Mouse (Mus musculus) lung, adult 2 months (tissue): ENCODE data around the gene Sdf2. TPM values are rescaled to one million over a fixed set of nuclear protein-coding genes. Genes with fewer than 3 reads are reported as not detected.
"Not testable (repeated sequence)": the region's sequence is repeated elsewhere in the genome, so short reads cannot be mapped to it uniquely, and the experiment has no call there.

Source experiments
- DNase-seq: peaks from one replicate; pipeline ENCODE4 v3.0.0; 2022
- H3K4me1 ChIP-seq: fragments of 200-500 bp; 2 replicates; pipeline ENCODE4 v1.6.1; 2011; ENCODE audit warnings: low read length; ENCODE audit not compliant: control insufficient read depth, insufficient read depth
- H3K4me3 ChIP-seq: fragments of 200-500 bp; replicated peaks from 2 replicates; pipeline ENCODE3; 2011; ENCODE audit warnings: low read depth, mild to moderate bottlenecking, control low read depth, low read length; ENCODE audit errors: extremely low read depth
- CTCF ChIP-seq: fragments of 200-500 bp; IDR thresholded peaks from 2 replicates; pipeline ENCODE4 v1.5.1; 2011; ENCODE audit warnings: mild to moderate bottlenecking, low read length, control low read depth; ENCODE audit not compliant: insufficient read depth
- POLR2A ChIP-seq: fragments of 200-500 bp; IDR thresholded peaks from 2 replicates; pipeline ENCODE4 v1.6.1; 2011; ENCODE audit warnings: low read depth, mild to moderate bottlenecking, control low read depth, low read length, borderline replicate concordance; ENCODE audit errors: extremely low read depth
- WGBS: fragments of 180-500 bp; shearing (Covaris S2); methylation state at CpG from one replicate; pipeline ENCODE4 v1.1.7; 2018; 5-methylcytosine and 5-hydroxymethylcytosine counted together
- polyA plus RNA-seq: library from polyadenylated mRNA; depleted of rRNA; stranded (reverse); fragments of >200 nt; gene quantifications from 2 replicates; pipeline ENCODE4 v1.2.3, GENCODE M21; 2012

Gene Sdf2
- polyA plus RNA-seq, 1 experiment: 81.7 TPM

DNA sequence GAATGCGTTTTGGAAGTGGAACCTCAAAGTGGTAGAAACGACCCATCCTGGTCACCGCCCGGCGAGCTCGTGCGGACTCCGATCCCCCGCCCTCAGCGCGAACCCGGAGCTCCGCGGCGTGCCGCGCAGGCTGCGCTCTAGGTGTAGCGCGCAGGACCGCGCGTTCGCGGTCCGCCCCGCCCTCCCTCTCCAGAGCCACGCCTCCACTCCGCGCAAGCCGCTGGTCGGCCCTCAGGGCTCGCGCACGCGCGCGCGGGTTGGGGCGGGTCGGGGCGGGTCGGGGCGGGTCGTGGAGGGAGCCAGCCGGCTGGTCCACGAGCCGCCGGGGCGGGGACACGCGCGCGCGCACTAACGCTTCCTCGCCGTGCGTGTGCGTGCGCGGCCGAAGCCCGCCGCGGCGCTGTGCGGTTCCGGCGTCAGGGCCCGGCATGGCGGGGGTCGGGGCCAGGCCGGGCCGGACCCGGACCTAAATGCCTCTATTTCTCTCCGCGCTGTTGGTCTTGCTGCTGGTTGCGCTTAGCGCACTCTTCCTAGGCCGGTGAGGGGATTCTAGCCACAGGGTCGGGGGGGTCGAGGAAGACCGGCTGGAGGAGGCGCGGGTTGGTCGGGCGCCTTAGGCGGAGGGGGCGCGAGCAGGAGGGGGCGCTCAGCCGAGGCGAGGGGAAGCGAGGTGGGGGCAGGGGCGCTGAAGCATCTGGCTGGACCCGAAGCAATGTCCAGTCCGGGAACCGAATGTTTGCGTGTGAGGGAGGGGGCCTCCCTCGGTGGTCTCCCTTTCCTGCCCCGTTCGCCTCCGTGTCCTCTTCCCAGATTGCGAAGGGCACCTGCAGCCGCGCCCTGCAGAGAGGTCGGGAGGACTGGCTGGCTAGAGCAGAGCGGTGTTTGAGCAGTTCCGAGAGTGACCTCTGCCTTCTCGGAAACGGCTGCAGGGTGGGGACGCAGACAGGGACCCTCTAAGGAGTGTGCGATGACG lies 16.1 kb downstream of the Sdf2 start, which contains the start of gene 2610507B11Rik:
Gene 2610507B11Rik (plus strand): TSS at position 373 of the 973 bp plus-strand sequence.
- TF ChIP-seq CTCF (no peak), POLR2A (peak; percentile 69; the same call in 1 of the 2 replicates)
- H3K4me3 ChIP-seq: peak within 1 kb of the TSS; percentile 93
- H3K4me1 ChIP-seq: no peaks in the 10 kb centered on the region
- peak; percentile 91 for DNase-seq
- WGBS: under 1% methylated on average over 100 of the region's 115 CpGs

DNA sequence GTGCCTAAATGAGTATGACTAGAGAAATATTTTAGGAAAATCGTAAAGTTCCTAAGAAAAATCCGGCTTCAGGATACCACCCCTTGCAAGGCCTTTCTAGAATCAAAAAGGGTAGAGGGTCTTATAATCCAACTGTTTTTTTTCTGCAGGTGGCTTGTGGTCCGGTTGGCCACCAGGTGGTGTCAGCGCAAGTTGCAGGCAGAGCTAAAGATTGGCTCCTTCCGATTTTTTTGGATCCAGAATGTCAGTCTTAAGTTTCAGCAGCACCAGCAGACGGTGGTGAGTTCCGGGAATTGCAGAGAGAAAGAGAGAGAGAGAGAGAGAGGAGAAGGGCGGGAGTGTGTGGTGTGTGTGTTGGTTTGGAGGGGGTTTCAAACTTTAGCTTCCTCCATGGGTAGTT lies 17.0 kb downstream of the Sdf2 start:
- 4% methylated on average over 8 of the region's 8 CpGs for WGBS
- Histone ChIP-seq H3K4me3 (peak overlapping the region; percentile 39), H3K4me1 (no peaks in the 10 kb centered on the region)
- peak; percentile 28 for DNase-seq
- TF ChIP-seq CTCF (peak; percentile 66), POLR2A (no peak)

- Histone ChIP-seq H3K4me3 (no peak overlapping the region), H3K4me1 (no peaks in the 10 kb centered on the region)
- WGBS: 86% methylated on average over 6 of the region's 6 CpGs
- DNase-seq: no peak
- no peak for TF ChIP-seq POLR2A
- no peak for TF ChIP-seq CTCF
Observed at GRCm38 (mm10) chr11:78265571-78265970, 20.0 kb downstream of the Sdf2 start.

- DNase-seq: no peak
- TF ChIP-seq CTCF: no peak
- no peak for TF ChIP-seq POLR2A
- WGBS: 86% methylated on average over 13 of the region's 13 CpGs
- H3K4me1 ChIP-seq: no peaks in the 10 kb centered on the region
- no peak overlapping the region for H3K4me3 ChIP-seq
Observed at GRCm38 (mm10) chr11:78271986-78272385, 26.4 kb downstream of the Sdf2 start.

DNA sequence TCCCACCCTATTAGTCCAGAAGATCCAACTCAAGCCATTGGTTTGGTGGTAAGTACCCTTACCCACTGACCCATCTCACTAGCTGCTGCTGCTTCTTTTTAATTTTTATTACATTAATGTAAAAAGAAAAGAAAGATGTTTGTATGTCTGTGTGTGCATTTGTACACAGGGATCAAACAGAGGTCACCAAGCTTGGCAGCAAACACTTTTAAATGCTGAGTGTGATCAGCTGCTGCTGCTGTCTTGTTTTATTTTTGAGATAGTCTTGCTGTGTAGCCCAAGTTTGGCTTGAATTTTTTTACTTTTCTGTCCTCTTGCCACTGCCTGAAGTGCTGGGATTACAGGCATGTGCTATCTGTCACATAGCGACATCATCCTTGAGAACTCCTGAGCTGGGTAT lies 30.1 kb downstream of the Sdf2 start:
- 92% methylated on average over 1 of the region's 1 CpGs for WGBS

GRCm38 (mm10) chr11:78276169-78276568 lies 30.6 kb downstream of the Sdf2 start:
- not testable (repeated sequence) for H3K4me3 ChIP-seq, H3K4me1 ChIP-seq, DNase-seq
- WGBS: 95% methylated on average over 4 of the region's 4 CpGs

More for the DNA sequence above, 30.1 kb downstream of the Sdf2 start:
- Histone ChIP-seq H3K4me1 (no peaks in the 10 kb centered on the region), H3K4me3 (no peak overlapping the region)
- no peak for DNase-seq
- no peak for TF ChIP-seq CTCF
- TF ChIP-seq POLR2A: no peak

GRCm38 (mm10) chr11:78278853-78279252 lies 33.3 kb downstream of the Sdf2 start:
- H3K4me1 ChIP-seq: no peaks in the 10 kb centered on the region
- H3K4me3 ChIP-seq: no peak overlapping the region
- no peak for TF ChIP-seq CTCF
- WGBS: 75% methylated on average over 7 of the region's 7 CpGs
- no peak for DNase-seq

GRCm38 (mm10) chr11:78279586-78279985 lies 34.0 kb downstream of the Sdf2 start:
- TF ChIP-seq CTCF: no peak
- TF ChIP-seq POLR2A: no peak
- DNase-seq: no peak
- no peak overlapping the region for H3K4me3 ChIP-seq
- H3K4me1 ChIP-seq: no peaks in the 10 kb centered on the region
- 88% methylated on average over 4 of the region's 4 CpGs for WGBS

- WGBS: 83% methylated on average over 7 of the region's 7 CpGs
- DNase-seq: no peak
- Histone ChIP-seq H3K4me1 (no peaks in the 10 kb centered on the region), H3K4me3 (no peak overlapping the region)
- TF ChIP-seq CTCF (no peak), POLR2A (no peak)
Observed at GRCm38 (mm10) chr11:78289146-78289763, 43.7 kb downstream of the Sdf2 start.

DNA sequence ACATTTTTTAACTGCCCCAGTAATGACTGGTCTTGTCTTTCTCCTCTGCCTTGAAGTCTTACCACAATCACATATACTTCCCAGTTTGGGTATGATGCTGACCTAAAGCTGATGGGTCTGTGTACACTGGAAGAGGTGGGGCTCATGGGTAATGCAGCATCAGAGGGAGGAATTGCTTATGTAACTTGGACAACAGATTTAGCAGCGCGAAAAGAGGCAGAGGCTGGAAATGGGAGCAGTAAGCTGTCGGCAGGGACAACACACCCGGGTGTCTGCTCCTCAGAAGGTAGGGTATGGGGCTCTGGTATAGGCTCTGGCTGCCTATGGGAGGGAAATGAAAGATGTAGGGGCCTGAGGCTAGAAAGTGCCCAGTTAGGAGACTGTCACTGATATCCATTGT lies 45.1 kb downstream of the Sdf2 start, which contains the start of gene BC030499:
Gene BC030499 (plus strand): TSS at position 188 of the 400 bp plus-strand sequence.
- TF ChIP-seq POLR2A (no peak), CTCF (no peak)
- Histone ChIP-seq H3K4me3 (no peak within 1 kb of the TSS), H3K4me1 (no peaks in the 10 kb centered on the region)
- no peak for DNase-seq
- WGBS: 92% methylated on average over 4 of the region's 4 CpGs
